Mouse (Mus musculus): ENCODE data around the gene Nfib. TPM values are rescaled to one million over a fixed set of nuclear protein-coding genes. Genes with fewer than 3 reads are reported as not detected.

Nfib gene
- polyA plus RNA-seq, 2 experiments = 57.3 to 126 TPM

GRCm38 (mm10) chr4:82538815-82539214, 166.7 kb downstream of the Nfib start:
- Histone ChIP-seq H3K36me3 (ENCODE audit: control insufficient read depth, insufficient read depth, low read length) (no peaks in the 10 kb centered on the region), H3K9ac (ENCODE audit: low read depth, low read length, severe bottlenecking) (peak overlapping the region; percentile 65), H3K27ac (replicated peaks; ENCODE audit: low read depth, low read length) (peak overlapping the region; percentile 72; the same call in 1 of the 2 replicates), H3K27me3 (ENCODE audit: control insufficient read depth, insufficient read depth, low read length) (peaks cover 6% of the 10 kb centered on the region; the same call in 1 of the 2 replicates), H3K4me1 (ENCODE audit: control insufficient read depth, insufficient read depth, low read length) (peaks cover 51% of the 10 kb centered on the region), H3K4me2 (replicated peaks; ENCODE audit: low read depth, low read length, severe bottlenecking) (peak overlapping the region; percentile 74), H3K4me3 (replicated peaks; ENCODE audit: low read length) (peak overlapping the region; percentile 38), H3K9me3 (ENCODE audit: control insufficient read depth, low read length) (no peaks in the 10 kb centered on the region)
- no peak for TF ChIP-seq POLR2A (IDR thresholded peaks at IDR 0.05; ENCODE audit: borderline replicate concordance, extremely low read depth, insufficient read depth, insufficient read length)
- ATAC-seq (ENCODE audit: low FRiP score, low read depth) (no peak), DNase-seq (ENCODE audit: low spot score) (peak; percentile 52)
- WGBS = 2% methylated on average over 9 of the region's 9 CpGs

- Histone ChIP-seq H3K27me3 (ENCODE audit: control insufficient read depth, insufficient read depth, low read length) (peaks cover 6% of the 10 kb centered on the region; the same call in 1 of the 2 replicates), H3K36me3 (ENCODE audit: control insufficient read depth, insufficient read depth, low read length) (no peaks in the 10 kb centered on the region), H3K4me3 (replicated peaks; ENCODE audit: low read length) (peak overlapping the region; percentile 38), H3K9me3 (ENCODE audit: control insufficient read depth, low read length) (no peaks in the 10 kb centered on the region), H3K27ac (replicated peaks; ENCODE audit: low read depth, low read length) (peak overlapping the region; percentile 72), H3K4me1 (ENCODE audit: control insufficient read depth, insufficient read depth, low read length) (peaks cover 49% of the 10 kb centered on the region), H3K9ac (ENCODE audit: low read depth, low read length, severe bottlenecking) (peak overlapping the region; percentile 65), H3K4me2 (replicated peaks; ENCODE audit: low read depth, low read length, severe bottlenecking) (peak overlapping the region; percentile 74)
- TF ChIP-seq POLR2A (IDR thresholded peaks at IDR 0.05; ENCODE audit: borderline replicate concordance, extremely low read depth, insufficient read depth, insufficient read length) = no peak
- ATAC-seq (ENCODE audit: low FRiP score, low read depth) (no peak), DNase-seq (ENCODE audit: low spot score) (no peak)
- WGBS = 2% methylated on average over 30 of the region's 30 CpGs
These were observed 167.3 kb downstream of the Nfib start for GRCm38 (mm10) chr4:82538069-82538811.

GRCm38 (mm10) chr4:82537279-82537967, 168.1 kb downstream of the Nfib start:
- Histone ChIP-seq H3K36me3 (ENCODE audit: control insufficient read depth, insufficient read depth, low read length) (no peaks in the 10 kb centered on the region), H3K4me3 (replicated peaks; ENCODE audit: low read length) (peak overlapping the region; percentile 38), H3K4me2 (replicated peaks; ENCODE audit: low read depth, low read length, severe bottlenecking) (peak overlapping the region; percentile 74), H3K27me3 (ENCODE audit: control insufficient read depth, insufficient read depth, low read length) (peaks cover 6% of the 10 kb centered on the region; the same call in 1 of the 2 replicates), H3K27ac (replicated peaks; ENCODE audit: low read depth, low read length) (peak overlapping the region; percentile 72), H3K4me1 (ENCODE audit: control insufficient read depth, insufficient read depth, low read length) (peaks cover 53% of the 10 kb centered on the region), H3K9ac (ENCODE audit: low read depth, low read length, severe bottlenecking) (peak overlapping the region; percentile 65), H3K9me3 (ENCODE audit: control insufficient read depth, low read length) (no peaks in the 10 kb centered on the region)
- TF ChIP-seq POLR2A (IDR thresholded peaks at IDR 0.05; ENCODE audit: borderline replicate concordance, extremely low read depth, insufficient read depth, insufficient read length) = no peak
- DNase-seq (ENCODE audit: low spot score) (peak; percentile 61), ATAC-seq (ENCODE audit: low FRiP score, low read depth) (no peak; the same call in 1 of the 2 replicates)
- 1% methylated on average over 28 of the region's 28 CpGs for WGBS

- WGBS = 8% methylated on average over 36 of the region's 36 CpGs
- peak overlapping the region; percentile 65 for H3K9ac ChIP-seq (ENCODE audit: low read depth, low read length, severe bottlenecking)
- H3K27ac ChIP-seq (replicated peaks; ENCODE audit: low read depth, low read length) = peak overlapping the region; percentile 72; the same call in 1 of the 2 replicates
- no peaks in the 10 kb centered on the region for H3K9me3 ChIP-seq (ENCODE audit: control insufficient read depth, low read length)
- peaks cover 52% of the 10 kb centered on the region for H3K4me1 ChIP-seq (ENCODE audit: control insufficient read depth, insufficient read depth, low read length)
- ATAC-seq (ENCODE audit: low FRiP score, low read depth) (no peak), DNase-seq (ENCODE audit: low spot score) (peak; percentile 19)
- H3K4me3 ChIP-seq (replicated peaks; ENCODE audit: low read length) = peak overlapping the region; percentile 38
- no peak for TF ChIP-seq POLR2A (IDR thresholded peaks at IDR 0.05; ENCODE audit: borderline replicate concordance, extremely low read depth, insufficient read depth, insufficient read length)
- H3K4me2 ChIP-seq (replicated peaks; ENCODE audit: low read depth, low read length, severe bottlenecking) = peak overlapping the region; percentile 74
- H3K27me3 ChIP-seq (ENCODE audit: control insufficient read depth, insufficient read depth, low read length) = peaks cover 6% of the 10 kb centered on the region; the same call in 1 of the 2 replicates
- no peaks in the 10 kb centered on the region for H3K36me3 ChIP-seq (ENCODE audit: control insufficient read depth, insufficient read depth, low read length)
These were observed 168.9 kb downstream of the Nfib start for GRCm38 (mm10) chr4:82536435-82537278.

All from limb, embryonic 14.5 days (tissue).